Mouse (Mus musculus) G1E (cell line): ENCODE data around the gene Rasa3.

Experiments
- GATA1 ChIP-seq: IDR thresholded peaks from 2 replicates; pipeline ENCODE4 v1.6.1; 2012; ENCODE audit warnings: borderline replicate concordance, low read length, inconsistent platforms, mixed read lengths
- POLR2AphosphoS5 ChIP-seq: IDR thresholded peaks from 2 replicates; pipeline ENCODE4 v1.6.1; 2012; ENCODE audit warnings: low read depth, low read length, inconsistent platforms; ENCODE audit not compliant: insufficient replicate concordance

GRCm38 (mm10) chr8:13664711-13665210 lies 12.6 kb downstream of the Rasa3 start:
- TF ChIP-seq POLR2AphosphoS5, result no peak
- TF ChIP-seq GATA1, result no peak
